37 mouse cellular contexts compared by ENCODE assay signal in the genomic region with DNA sequence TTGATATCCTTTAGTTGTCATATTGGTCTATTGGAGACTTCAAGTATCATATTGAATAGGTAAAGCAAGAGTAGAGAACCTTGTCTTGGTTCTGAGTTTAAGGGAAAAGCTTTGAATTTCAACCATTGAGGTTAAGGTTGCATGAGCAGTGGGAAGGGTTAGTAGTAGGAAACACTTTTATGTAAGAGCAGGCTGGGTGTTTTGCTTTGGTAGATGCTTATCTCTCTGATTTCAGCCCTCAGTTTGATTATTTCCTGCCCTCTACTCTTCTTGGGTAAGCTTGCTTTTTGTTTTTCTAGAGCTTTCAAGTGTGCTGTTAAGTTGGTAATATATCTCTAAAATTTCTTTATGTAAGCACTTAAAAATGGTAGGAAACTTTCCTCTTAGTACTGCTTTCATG. TPM values are rescaled to one million over a fixed set of nuclear protein-coding genes. Genes with fewer than 3 reads are reported as not detected.
DNase-seq lines count a peak whose midpoint lies in the region; ATAC-seq lines count a peak whose summit lies in the region.
"Had no signal": no experiment of that assay in that cellular context is flagged by ENCODE, and none has a peak within 500 bp of the region (broad histone marks: within the 10 kb centered on the region; RNA-seq: fewer than 3 reads in every experiment).

No protein-coding gene starts in this region.

- intact Hi-C loops in heart, postnatal 14 days (cut with DNase I) = no loop called here

- DNase-seq in CD4-positive helper T cell, adult 2 months (ENCODE audit: low read depth, low spot score) = peak; percentile 35
- DNase-seq in T-cell, adult 2 months (ENCODE audit: low spot score) = peak; percentile 17
- DNase-seq in thymus, postnatal 4 days = no peak
- DNase-seq in heart, postnatal 14 days = no peak
- DNase-seq: adrenal gland, postnatal 10 days; adrenal gland, postnatal 36 days; cerebellum, adult 11-12 months; cerebellum, adult 8-10 months; cerebellum, postnatal 10 days; cerebellum, postnatal 36 days; embryo, embryonic 11 days; gastrocnemius, postnatal 14 days; heart, adult 11 months; heart, postnatal 10 days; heart, postnatal 4 days; kidney, adult 11 months; kidney, adult 8-10 months had no signal

- peak; percentile 63 for ATAC-seq in inflammation-experienced regulatory T-cells, adult 6 months
- ATAC-seq in frontal cortex, adult (ENCODE audit: low TSS enrichment) = no peak
- ATAC-seq: forebrain, embryonic 15.5 days; hindbrain, postnatal 0 days; intestine, embryonic 15.5 days had no signal

RNA-seq across cellular contexts. Expression of a gene that starts 45.9 kb away (rescaled TPM):
- not detected for polyA plus RNA-seq in inflammation-experienced regulatory T-cells, adult 6 months (2017; shearing (Covaris generic))
- total RNA-seq in heart, postnatal 14 days (2021) = not detected
- total RNA-seq: adrenal gland, adult 18-20 months; adrenal gland, postnatal 10 days; adrenal gland, postnatal 36 days; gastrocnemius, adult 18-20 months; gastrocnemius, postnatal 14 days; gastrocnemius, postnatal 4 days; heart, adult 8-10 months; heart, postnatal 10 days; heart, postnatal 4 days; hindbrain, postnatal 0 days; MEL had no signal
- polyA plus RNA-seq: C2C12; cortical plate, adult 2 months; embryonic facial prominence, embryonic 10.5 days; embryonic facial prominence, embryonic 13.5 days; erythroblast, embryonic 14.5 days; forebrain, embryonic 12.5 days; forebrain, embryonic 15.5 days; heart, embryonic 12.5 days; heart, embryonic 15.5 days; hindbrain, embryonic 11.5 days; hindbrain, embryonic 14.5 days; hindbrain, postnatal 0 days; intestine, embryonic 15.5 days had no signal

Comparison
In these comparisons a context has a peak if more than half of its experiments do, and no peak if none do; other contexts are left out.
1. DNase-seq: peak in CD4-positive helper T cell, adult 2 months (single experiment) and T-cell, adult 2 months (single experiment); none in thymus, postnatal 4 days (single experiment) and heart, postnatal 14 days (0 of 2).